Mouse (Mus musculus) stomach, embryonic 16.5 days (tissue): ENCODE results near the gene Vmn1r19. TPM values are rescaled to one million over a fixed set of nuclear protein-coding genes. Genes with fewer than 3 reads are reported as not detected.
"Not testable (repeated sequence)": the region's sequence is repeated elsewhere in the genome, so short reads cannot be mapped to it uniquely, and the experiment has no call there.

Source experiments
- ATAC-seq: fragments of 200-750 bp; cut with Nextera tagmentation; 2 replicates; pipeline ENCODE4 v1.8.0; 2017; ENCODE audit warnings: moderate number of reproducible peaks, moderate TSS enrichment; ENCODE audit not compliant: insufficient read depth, low FRiP score
- H3K27ac ChIP-seq: fragments of 300-500 bp; sonication (generic); 2 replicates; pipeline ENCODE4 v1.5.1; 2014; ENCODE audit warnings: low read length
- H3K27me3 ChIP-seq: fragments of 300-500 bp; sonication (generic); 2 replicates; pipeline ENCODE4 v1.6.1; 2014; ENCODE audit warnings: low read length, control low read depth, mixed read lengths; ENCODE audit not compliant: control insufficient read depth, insufficient read depth
- H3K36me3 ChIP-seq: fragments of 300-500 bp; sonication (generic); 2 replicates; pipeline ENCODE4 v1.6.1; 2014; ENCODE audit warnings: low read length; ENCODE audit not compliant: control insufficient read depth, insufficient read depth
- H3K4me1 ChIP-seq: fragments of 300-500 bp; sonication (generic); 2 replicates; pipeline ENCODE4 v1.6.1; 2014; ENCODE audit warnings: low read length, control low read depth, mixed read lengths; ENCODE audit not compliant: control insufficient read depth, insufficient read depth
- H3K4me2 ChIP-seq: fragments of 300-500 bp; sonication (generic); 2 replicates; pipeline ENCODE4 v1.6.1; 2014; ENCODE audit warnings: low read depth, low read length, mixed read lengths
- H3K4me3 ChIP-seq: fragments of 300-500 bp; sonication (generic); replicated peaks from 2 replicates; pipeline ENCODE4 v1.5.1; 2014; ENCODE audit warnings: mild to moderate bottlenecking, low read length
- H3K9ac ChIP-seq: fragments of 300-500 bp; sonication (generic); 2 replicates; pipeline ENCODE4 v1.6.1; 2014; ENCODE audit warnings: low read length
- H3K9me3 ChIP-seq: fragments of 300-500 bp; sonication (generic); replicated peaks from 2 replicates; pipeline ENCODE4 v1.6.1; 2016; ENCODE audit warnings: low read length, control low read depth; ENCODE audit not compliant: control insufficient read depth
- WGBS: fragments of 180-500 bp; shearing (Covaris S2); extraction: QIAGEN DNeasy Blood & Tissue Kit; methylation state at CpG from one replicate; pipeline ENCODE4 v1.1.7; 2014; 5-methylcytosine and 5-hydroxymethylcytosine counted together
- polyA plus RNA-seq: library from polyadenylated mRNA; unstranded; fragments of >200 nt; fragmentation: Nextera tagmentation; extraction: Ambion mirVana; gene quantifications from 2 replicates; pipeline ENCODE4 v1.2.1, GENCODE M21; 2015

The Vmn1r19 gene
- not detected in 2 replicates for polyA plus RNA-seq

DNA sequence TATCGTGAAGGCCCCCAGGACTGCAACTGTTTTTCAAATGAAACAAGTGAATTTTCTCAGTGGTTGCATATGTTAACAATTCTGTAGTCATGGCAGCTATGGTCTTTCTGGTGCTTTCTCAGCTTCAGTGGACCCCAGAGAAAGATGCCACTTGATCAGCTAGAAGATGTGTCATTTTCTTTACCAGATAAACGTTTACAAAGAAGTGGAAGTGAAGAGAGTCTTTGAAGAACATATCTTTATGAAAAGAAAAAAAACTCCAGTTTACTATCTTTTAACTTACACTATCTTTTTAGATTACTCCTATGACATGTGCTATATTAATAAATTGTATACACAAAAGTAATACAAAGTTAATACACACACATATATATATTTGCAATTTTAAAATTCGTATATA is at the start of gene Vmn1r19:
Gene Vmn1r19, plus strand, starts transcription at position 301 of the 400 bp plus-strand sequence.
- not testable (repeated sequence) for H3K36me3 ChIP-seq, H3K4me2 ChIP-seq, H3K4me3 ChIP-seq, H3K9ac ChIP-seq, ATAC-seq, H3K27me3 ChIP-seq, H3K9me3 ChIP-seq, H3K27ac ChIP-seq, H3K4me1 ChIP-seq
- WGBS: 62% methylated on average over 3 of the region's 3 CpGs

DNA sequence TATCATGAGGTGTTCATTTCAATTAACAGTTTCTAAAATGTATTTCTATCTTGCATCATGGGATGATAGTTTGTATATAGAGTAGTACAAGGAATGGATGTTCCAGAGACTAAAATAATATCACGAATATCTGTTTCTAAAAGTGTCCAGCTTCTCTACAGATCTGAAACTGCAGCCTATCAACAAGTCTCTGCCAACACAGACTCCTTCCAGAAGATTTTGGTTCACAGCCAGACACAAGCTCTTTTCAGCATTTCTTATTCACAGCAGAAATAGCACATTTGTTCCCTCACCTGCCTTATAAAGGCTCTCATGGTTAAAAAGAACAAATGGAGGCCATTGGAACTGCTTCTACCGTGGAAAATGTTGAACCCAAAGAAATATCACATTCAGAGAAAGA is 46.7 kb upstream of the Vmn1r19 start:
- Histone ChIP-seq H3K4me2 (no peak overlapping the region), H3K36me3 (no peaks in the 10 kb centered on the region), H3K27me3 (no peaks in the 10 kb centered on the region), H3K9me3 (no peaks in the 10 kb centered on the region), H3K9ac (no peak overlapping the region), H3K4me1 (no peaks in the 10 kb centered on the region), H3K4me3 (no peak overlapping the region), H3K27ac (no peak overlapping the region)
- 66% methylated on average over 2 of the region's 2 CpGs for WGBS
- no peak for ATAC-seq

DNA sequence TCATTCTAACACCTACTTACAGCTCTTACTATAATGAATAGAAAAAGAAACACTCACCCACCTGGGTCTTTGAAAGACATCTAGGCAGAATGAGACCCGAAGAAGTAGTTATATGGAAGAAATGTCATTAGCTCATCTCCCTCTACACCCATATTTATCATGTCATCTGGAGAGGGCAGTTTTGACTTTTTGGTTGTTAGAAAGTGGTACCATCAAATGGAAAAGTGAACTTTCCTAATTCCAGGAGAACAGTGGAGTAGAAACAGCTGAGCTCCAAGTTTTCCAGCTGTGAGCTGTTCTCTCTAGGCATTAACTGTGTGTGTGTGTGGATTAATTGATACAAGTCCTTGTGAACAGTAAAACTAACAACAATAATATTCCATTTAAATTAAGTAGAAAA is 40.0 kb upstream of the Vmn1r19 start, which contains the start of gene Vmn1r17:
Gene Vmn1r17, minus strand, starts transcription at position 101 of the 400 bp plus-strand sequence.
- no peak within 1 kb of the TSS for H3K4me3 ChIP-seq
- no peaks in the 10 kb centered on the region for H3K36me3 ChIP-seq
- ATAC-seq: no peak
- H3K4me2 ChIP-seq: no peak within 1 kb of the TSS
- H3K9ac ChIP-seq: no peak within 1 kb of the TSS
- H3K27ac ChIP-seq: no peak within 1 kb of the TSS
- H3K27me3 ChIP-seq: no peaks in the 10 kb centered on the region
- 80% methylated on average over 1 of the region's 1 CpGs for WGBS
- H3K9me3 ChIP-seq: no peaks in the 10 kb centered on the region
- H3K4me1 ChIP-seq: no peaks in the 10 kb centered on the region

DNA sequence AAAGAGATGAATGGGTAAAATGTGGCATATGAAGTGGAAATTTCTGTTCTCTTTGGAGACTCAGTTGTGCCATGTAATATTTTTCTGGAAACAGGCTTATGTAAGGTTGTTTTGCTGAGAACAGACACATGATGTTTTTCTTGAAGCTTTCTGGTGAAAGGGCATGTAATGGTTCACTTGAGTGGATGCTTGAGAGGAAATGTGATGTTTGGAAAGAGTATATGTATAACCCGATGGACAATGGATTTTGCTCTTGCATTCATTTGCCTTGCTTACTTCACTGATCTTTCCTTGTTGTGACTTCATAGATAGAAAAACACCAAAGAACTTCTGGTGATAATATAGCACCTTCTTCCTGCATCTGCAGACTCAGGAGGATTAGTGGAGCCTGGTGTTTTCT is 37.7 kb upstream of the Vmn1r19 start:
- H3K4me3 ChIP-seq, ATAC-seq, H3K9me3 ChIP-seq, H3K4me2 ChIP-seq, H3K36me3 ChIP-seq, H3K27ac ChIP-seq, H3K4me1 ChIP-seq, H3K27me3 ChIP-seq, H3K9ac ChIP-seq: not testable (repeated sequence)
- WGBS: 93% methylated on average over 1 of the region's 1 CpGs

DNA sequence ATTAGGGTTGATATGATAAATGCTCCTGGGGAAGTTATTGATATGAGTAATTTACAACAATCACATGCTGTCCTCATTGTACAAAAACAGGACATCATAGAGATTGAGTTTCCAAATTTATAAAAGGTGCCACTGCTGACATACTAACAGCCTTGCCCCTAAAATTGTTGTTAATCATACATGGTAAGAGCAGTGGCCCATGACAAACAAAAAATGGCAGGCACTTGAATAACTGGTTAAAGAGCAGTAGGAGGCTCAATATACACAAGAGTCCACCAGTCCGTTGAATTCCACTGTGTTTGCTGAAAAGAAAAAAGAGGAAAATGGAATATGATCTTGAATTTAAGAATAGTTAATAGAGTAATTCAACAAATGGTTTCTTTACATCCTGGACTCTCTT is 36.1 kb upstream of the Vmn1r19 start:
- no peak for ATAC-seq
- H3K4me2 ChIP-seq: no peak overlapping the region
- no peaks in the 10 kb centered on the region for H3K9me3 ChIP-seq
- no peaks in the 10 kb centered on the region for H3K36me3 ChIP-seq
- H3K9ac ChIP-seq: no peak overlapping the region
- WGBS: 63% methylated on average over 1 of the region's 1 CpGs
- no peaks in the 10 kb centered on the region for H3K27me3 ChIP-seq
- H3K4me3 ChIP-seq: no peak overlapping the region
- no peak overlapping the region for H3K27ac ChIP-seq
- no peaks in the 10 kb centered on the region for H3K4me1 ChIP-seq

DNA sequence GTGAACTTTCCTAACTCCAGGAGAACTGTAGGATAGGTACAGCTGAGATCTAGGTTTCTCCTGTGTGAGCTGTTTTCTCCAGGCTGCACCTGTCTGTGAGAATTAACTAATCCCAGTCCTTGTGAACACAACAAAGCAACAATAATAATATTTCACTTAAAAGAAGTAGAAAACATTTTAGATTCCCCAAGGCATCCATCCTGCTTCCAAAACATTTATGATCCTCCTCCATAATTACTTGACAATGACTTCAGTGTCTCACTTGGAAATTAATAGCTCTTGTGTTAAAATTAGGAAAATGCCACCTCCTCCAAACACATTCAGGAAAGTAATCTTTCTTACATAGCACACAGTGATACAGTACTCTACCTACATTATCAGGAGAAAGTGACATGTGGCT is 7.9 kb upstream of the Vmn1r19 start, which contains the start of gene Vmn1r18:
Gene Vmn1r18, minus strand, starts transcription at position 101 of the 400 bp plus-strand sequence.
- H3K4me1 ChIP-seq: no peaks in the 10 kb centered on the region
- H3K4me2 ChIP-seq: no peak within 1 kb of the TSS
- no peak for ATAC-seq
- H3K36me3 ChIP-seq: no peaks in the 10 kb centered on the region
- no peaks in the 10 kb centered on the region for H3K27me3 ChIP-seq
- no peak within 1 kb of the TSS for H3K27ac ChIP-seq
- no peak within 1 kb of the TSS for H3K9ac ChIP-seq
- no peaks in the 10 kb centered on the region for H3K9me3 ChIP-seq
- no peak within 1 kb of the TSS for H3K4me3 ChIP-seq

DNA sequence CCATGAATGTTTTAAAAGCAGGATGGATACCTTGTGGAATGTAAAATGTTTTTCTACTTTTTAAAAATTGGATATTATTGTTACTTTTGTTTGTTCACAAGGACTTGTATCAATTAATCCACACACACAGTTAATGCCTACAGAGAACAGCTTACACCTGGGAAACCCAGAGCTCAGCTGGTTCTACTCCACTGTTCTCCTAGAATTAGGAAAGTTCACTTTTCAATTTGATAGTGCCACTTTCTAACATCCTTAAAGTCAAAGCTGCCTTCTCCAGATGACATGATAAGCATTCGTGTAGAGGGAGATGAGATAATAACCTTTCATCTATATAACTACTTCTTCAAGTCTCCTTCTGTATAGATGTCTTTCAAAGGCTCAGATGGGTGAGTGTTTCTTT is 25.1 kb downstream of the Vmn1r19 start, which contains the start of gene Vmn1r20:
Gene Vmn1r20, plus strand, starts transcription at position 301 of the 400 bp plus-strand sequence.
- Histone ChIP-seq H3K27me3 (no peaks in the 10 kb centered on the region), H3K27ac (no peak within 1 kb of the TSS), H3K4me2 (no peak within 1 kb of the TSS), H3K9ac (no peak within 1 kb of the TSS), H3K9me3 (no peaks in the 10 kb centered on the region), H3K4me3 (no peak within 1 kb of the TSS), H3K36me3 (no peaks in the 10 kb centered on the region), H3K4me1 (no peaks in the 10 kb centered on the region)
- no peak for ATAC-seq
- 47% methylated on average over 1 of the region's 1 CpGs for WGBS

DNA sequence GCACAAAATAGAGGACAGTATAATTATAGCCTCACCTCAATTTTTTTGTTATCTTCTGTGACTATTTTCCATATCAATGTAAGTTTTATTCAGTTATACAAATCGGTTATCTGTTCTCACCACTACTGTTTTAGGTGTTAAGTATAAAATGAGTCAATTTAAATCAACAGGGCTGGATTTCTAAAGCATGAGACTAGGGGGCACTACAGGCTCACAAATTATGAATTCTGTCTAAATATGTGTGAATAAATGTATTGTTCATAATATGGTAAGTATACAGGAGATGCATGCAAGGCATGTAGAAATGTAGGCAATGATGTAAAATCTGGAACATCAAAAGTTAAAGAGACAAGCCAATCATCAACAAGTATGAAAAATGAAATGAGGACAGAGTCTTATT is 27.6 kb downstream of the Vmn1r19 start:
- ATAC-seq: no peak
- Histone ChIP-seq H3K36me3 (no peaks in the 10 kb centered on the region), H3K27me3 (no peaks in the 10 kb centered on the region), H3K4me1 (no peaks in the 10 kb centered on the region), H3K9me3 (no peaks in the 10 kb centered on the region), H3K27ac (no peak overlapping the region), H3K4me3 (no peak overlapping the region), H3K9ac (no peak overlapping the region), H3K4me2 (no peak overlapping the region)
- 73% methylated on average over 1 of the region's 1 CpGs for WGBS
